Mouse (Mus musculus) right cerebral cortex, postnatal 4 days (tissue): ENCODE results near the gene Ucn2.

Source experiments
- DNase-seq: peaks from one replicate; pipeline ENCODE4 v3.0.0-alpha.2; 2022

Gene Ucn2

GRCm38 (mm10) chr9:109032435-109032834 lies 46.6 kb downstream of the Ucn2 start:
- no peak for DNase-seq
